Mouse (Mus musculus) olfactory bulb, adult 2 months (tissue): ENCODE results near the gene Camsap1. TPM values are rescaled to one million over a fixed set of nuclear protein-coding genes. Genes with fewer than 3 reads are reported as not detected.
A peak's percentile ranks its signal among the peaks of the same experiment; 100 is the strongest.

ENCODE experiments used
- H3K27ac ChIP-seq: fragments of 200-500 bp; 2 replicates; pipeline ENCODE4 v1.5.1; 2012; ENCODE audit warnings: low read depth, low read length; ENCODE audit not compliant: insufficient read depth
- H3K4me1 ChIP-seq: fragments of 200-500 bp; 2 replicates; pipeline ENCODE4 v1.6.1; 2012; ENCODE audit warnings: low read length; ENCODE audit not compliant: control insufficient read depth, insufficient read depth
- H3K4me3 ChIP-seq: fragments of 200-500 bp; 2 replicates; pipeline ENCODE4 v1.5.1; 2012; ENCODE audit warnings: mild to moderate bottlenecking, low read depth, low read length, moderate library complexity; ENCODE audit not compliant: insufficient read depth
- CTCF ChIP-seq: fragments of 200-500 bp; IDR thresholded peaks from 2 replicates; pipeline ENCODE4 v1.5.1; 2012; ENCODE audit warnings: low read depth, mild to moderate bottlenecking, low read length, moderate library complexity; ENCODE audit not compliant: insufficient read depth
- POLR2A ChIP-seq: fragments of 200-500 bp; IDR thresholded peaks from 2 replicates; pipeline ENCODE4 v1.6.1; 2012; ENCODE audit warnings: mild to moderate bottlenecking, low read depth, low read length, moderate library complexity; ENCODE audit not compliant: insufficient read depth
- WGBS: fragments of 180-500 bp; shearing (Covaris S2); methylation state at CpG from one replicate; pipeline ENCODE4 v1.1.7; 2018; 5-methylcytosine and 5-hydroxymethylcytosine counted together
- polyA plus RNA-seq: library from polyadenylated mRNA; stranded (reverse); fragments of >200 nt; gene quantifications from 2 replicates; pipeline ENCODE4 v1.2.4, GENCODE M21; 2012; ENCODE audit warnings: low replicate concordance; ENCODE audit not compliant: missing spikeins, insufficient read depth, insufficient read length

Gene Camsap1
- polyA plus RNA-seq, 1 experiment: not detected

GRCm38 (mm10) chr2:25987817-25988216, 4.7 kb upstream of the Camsap1 start:
- Histone ChIP-seq H3K27ac (no peak overlapping the region), H3K4me3 (no peak overlapping the region), H3K4me1 (peaks cover 5% of the 10 kb centered on the region; the same call in 1 of the 2 replicates)
- 93% methylated on average over 6 of the region's 6 CpGs for WGBS
- no peak for TF ChIP-seq POLR2A

DNA sequence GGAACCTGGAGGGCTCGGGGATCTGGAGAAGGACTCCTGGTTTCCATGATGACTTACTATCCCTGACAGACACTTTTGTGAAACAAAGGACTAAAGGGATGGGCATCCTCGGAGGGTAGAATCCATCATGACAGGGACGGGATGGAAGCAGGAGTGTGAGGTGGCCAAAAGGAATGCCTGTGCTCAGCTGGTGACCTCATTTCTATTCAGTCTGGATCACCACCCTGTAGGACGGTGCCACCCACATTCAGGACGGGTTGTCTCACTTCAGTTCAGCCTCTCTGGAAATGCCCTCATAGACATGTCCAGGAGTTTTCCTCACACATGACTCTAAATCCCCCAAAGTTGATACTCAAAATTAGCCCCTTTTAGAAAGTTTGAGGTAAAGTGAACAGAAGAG, 3.5 kb upstream of the Camsap1 start:
- TF ChIP-seq POLR2A (no peak), CTCF (no peak)
- WGBS: 77% methylated on average over 5 of the region's 5 CpGs
- H3K27ac ChIP-seq: no peak overlapping the region
- peaks cover 5% of the 10 kb centered on the region for H3K4me1 ChIP-seq
- H3K4me3 ChIP-seq: no peak overlapping the region

DNA sequence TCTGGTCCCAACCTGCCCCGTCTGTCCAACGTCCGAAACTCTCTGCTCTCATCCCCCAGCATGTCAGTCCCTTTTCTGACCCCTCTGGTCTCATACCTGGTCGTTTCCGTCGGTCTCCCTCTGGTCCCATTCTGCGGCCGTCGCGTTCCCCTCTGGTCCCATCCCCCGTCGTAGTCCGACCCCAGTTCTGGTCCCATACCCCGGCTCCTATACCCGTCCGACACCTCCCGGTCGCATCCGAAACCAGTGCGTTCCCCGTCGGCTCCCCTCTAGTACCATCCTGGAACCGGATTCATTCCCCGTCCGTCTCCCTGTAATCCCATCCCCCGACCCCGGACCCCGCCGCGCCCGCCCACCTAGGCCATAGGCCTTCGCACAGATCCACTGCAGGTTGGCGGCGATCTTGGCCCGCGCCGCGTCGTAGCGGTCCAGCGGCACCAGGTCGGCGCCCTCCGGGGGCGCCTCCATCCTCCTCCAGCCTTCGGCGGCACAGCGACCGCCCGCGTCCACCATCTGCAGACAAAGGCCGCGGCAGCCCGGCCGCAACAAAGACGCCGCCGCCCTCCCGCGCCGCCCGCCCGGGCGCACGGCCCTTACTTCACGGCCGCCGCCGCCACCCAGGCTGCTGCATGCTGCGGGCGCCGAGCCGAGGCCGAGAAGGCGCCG, 523 bp downstream of the Camsap1 start:
- WGBS: under 1% methylated on average over 75 of the region's 76 CpGs
- no peak for TF ChIP-seq CTCF
- Histone ChIP-seq H3K4me3 (peak overlapping the region; percentile 76), H3K4me1 (peaks cover 19% of the 10 kb centered on the region), H3K27ac (peak overlapping the region; percentile 33; the same call in 1 of the 2 replicates)

DNA sequence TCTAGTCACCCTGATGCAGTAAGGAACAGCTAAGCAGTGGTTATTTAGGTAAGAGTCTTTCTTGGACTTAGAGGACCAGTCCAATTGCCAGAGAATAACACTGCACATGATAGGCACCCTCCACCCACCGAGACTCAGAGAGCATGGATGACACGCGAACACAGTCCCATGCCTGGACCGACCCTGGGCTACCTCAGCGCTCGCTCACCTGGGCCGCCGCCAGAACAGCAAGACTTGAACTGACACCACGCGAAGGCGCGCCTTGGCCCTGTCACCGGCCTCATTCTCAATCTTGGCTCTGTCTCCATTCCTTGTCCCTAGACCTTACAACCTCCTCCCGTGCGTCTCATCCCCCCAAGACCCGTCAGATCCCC, 1.0 kb downstream of the Camsap1 start:
- Histone ChIP-seq H3K4me3 (peak overlapping the region; percentile 76), H3K27ac (0 out of 2 replicates have a peak overlapping the region, but pooled peaks have one; percentile 13), H3K4me1 (peaks cover 19% of the 10 kb centered on the region)
- WGBS: 3% methylated on average over 16 of the region's 16 CpGs
- no peak for TF ChIP-seq POLR2A
- TF ChIP-seq CTCF: no peak

- H3K4me1 ChIP-seq: peaks cover 21% of the 10 kb centered on the region
- 49% methylated on average over 4 of the region's 4 CpGs for WGBS
- no peak overlapping the region for H3K4me3 ChIP-seq
- TF ChIP-seq CTCF (no peak), POLR2A (no peak)
- H3K27ac ChIP-seq: no peak overlapping the region
Measured at GRCm38 (mm10) chr2:25978997-25979396, 4.1 kb downstream of the Camsap1 start.

DNA sequence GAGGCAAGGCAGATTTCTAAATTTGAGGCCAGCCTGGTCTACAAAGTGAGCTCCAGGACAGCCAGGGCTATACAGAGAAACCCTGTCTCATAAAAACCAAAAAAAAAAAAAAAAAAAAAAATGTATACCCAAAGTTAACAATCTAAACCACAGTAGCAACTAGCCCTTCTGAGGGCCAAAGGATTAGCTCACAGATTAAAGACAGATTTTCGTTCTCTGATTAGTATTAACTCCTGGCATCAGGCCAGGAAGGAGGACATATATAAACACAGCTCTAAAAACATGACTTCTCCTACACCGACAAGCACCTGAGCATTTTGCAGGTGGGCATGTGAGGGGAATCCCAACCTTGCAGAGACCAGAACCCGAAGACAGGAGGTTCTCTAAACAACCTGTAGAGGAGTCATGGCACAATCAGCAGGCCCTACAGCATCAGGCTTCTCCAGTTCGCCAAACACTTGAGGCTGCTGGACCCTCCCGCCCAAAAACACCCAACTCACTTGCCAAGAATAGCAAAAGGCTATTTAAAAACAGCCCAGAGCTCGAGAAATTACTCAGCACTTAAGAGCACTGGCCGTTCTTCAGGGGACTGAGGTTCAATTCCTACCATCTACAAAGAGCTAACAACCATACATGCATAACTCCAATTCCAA, 5.4 kb downstream of the Camsap1 start:
- Histone ChIP-seq H3K4me1 (peaks cover 22% of the 10 kb centered on the region), H3K27ac (no peak overlapping the region), H3K4me3 (no peak overlapping the region)
- 24% methylated on average over 7 of the region's 7 CpGs for WGBS
- no peak for TF ChIP-seq POLR2A
- no peak for TF ChIP-seq CTCF

DNA sequence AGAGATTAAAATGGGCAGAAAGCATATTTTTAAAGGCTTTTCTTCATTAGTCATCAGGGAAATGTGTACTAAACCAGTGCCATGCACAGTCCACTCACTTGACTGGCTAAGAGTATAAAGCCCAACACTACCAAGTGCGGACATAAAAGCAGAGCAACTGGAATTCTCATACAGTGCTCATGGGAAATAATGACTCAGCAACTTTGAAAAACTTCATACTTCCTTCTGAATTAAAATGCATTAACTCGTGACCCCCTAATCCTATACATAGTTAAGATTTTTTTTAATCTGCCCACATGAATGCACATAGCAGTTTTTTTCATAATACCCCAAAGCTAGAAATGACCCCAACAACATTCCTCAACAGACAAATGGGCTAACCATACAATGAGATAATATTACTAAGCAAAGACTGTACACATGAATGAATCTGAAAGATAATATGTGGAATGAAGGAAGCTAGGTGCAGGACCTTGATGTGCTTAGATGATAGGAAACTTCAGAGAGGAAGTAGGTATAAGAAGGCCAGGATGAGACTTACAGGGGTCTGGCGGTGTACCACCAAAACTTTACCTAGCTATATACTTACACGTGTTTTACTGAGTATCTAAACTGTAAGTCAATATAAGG, 7.8 kb downstream of the Camsap1 start:
- TF ChIP-seq CTCF (no peak), POLR2A (no peak)
- peaks cover 25% of the 10 kb centered on the region for H3K4me1 ChIP-seq
- no peak overlapping the region for H3K4me3 ChIP-seq
- WGBS: 71% methylated on average over 4 of the region's 4 CpGs
- H3K27ac ChIP-seq: no peak overlapping the region

DNA sequence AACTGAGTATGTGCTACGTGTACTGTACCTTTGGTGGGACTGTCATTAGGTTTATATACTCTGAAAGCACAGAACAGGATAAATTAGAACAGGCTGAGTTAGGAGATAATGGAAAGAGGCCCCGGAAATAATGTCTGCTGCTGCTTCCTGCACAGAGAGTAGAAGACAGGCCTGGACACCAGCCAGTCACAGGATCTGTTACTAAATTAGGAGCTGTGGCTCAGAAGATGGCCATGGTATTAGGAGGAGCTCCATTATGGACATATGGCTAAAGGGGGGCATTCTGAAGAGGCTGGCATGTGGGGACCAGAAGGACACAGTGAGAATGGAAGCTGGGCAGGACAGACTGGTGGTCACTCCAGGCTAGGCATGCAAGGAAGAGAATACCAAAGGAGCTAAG, 12.7 kb downstream of the Camsap1 start:
- 51% methylated on average over 2 of the region's 2 CpGs for WGBS
- TF ChIP-seq CTCF (no peak), POLR2A (no peak)
- Histone ChIP-seq H3K4me1 (peaks cover 10% of the 10 kb centered on the region), H3K4me3 (no peak overlapping the region), H3K27ac (no peak overlapping the region)

- Histone ChIP-seq H3K4me1 (peaks cover 10% of the 10 kb centered on the region), H3K4me3 (no peak overlapping the region), H3K27ac (no peak overlapping the region)
- TF ChIP-seq CTCF (no peak), POLR2A (no peak)
- WGBS: 64% methylated on average over 4 of the region's 4 CpGs
Measured at GRCm38 (mm10) chr2:25969319-25969718, 13.8 kb downstream of the Camsap1 start.

DNA sequence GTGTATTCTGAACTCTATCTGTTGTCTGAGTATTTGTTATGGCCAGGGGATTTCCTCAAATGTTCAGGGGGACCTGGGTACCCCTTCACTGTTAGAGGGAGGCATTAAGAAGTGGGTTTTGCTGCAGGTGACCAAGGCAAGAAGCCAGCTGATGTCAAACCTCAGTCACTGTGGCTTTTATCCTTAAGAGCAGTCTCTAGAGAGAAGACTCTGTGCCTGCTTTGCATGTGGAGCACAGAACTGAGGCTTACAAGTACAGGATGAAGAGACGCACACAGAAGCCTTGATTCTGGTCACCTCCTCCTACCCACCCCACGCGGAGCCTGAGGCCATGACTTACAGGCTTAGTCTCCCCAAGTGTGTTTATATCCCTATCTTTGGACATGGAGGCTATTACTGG, 33.8 kb downstream of the Camsap1 start:
- Histone ChIP-seq H3K4me1 (peaks cover 2% of the 10 kb centered on the region; the same call in 1 of the 2 replicates), H3K4me3 (no peak overlapping the region), H3K27ac (no peak overlapping the region)
- 86% methylated on average over 3 of the region's 3 CpGs for WGBS
- no peak for TF ChIP-seq POLR2A
- TF ChIP-seq CTCF: no peak
